Mouse (Mus musculus) intestine, postnatal 0 days (tissue): ENCODE measurements around the gene Zdbf2. TPM values are rescaled to one million over a fixed set of nuclear protein-coding genes. Genes with fewer than 3 reads are reported as not detected.
A peak's percentile ranks its signal among the peaks of the same experiment; 100 is the strongest.

ENCODE experiments used
- ATAC-seq: fragments of 200-750 bp; cut with Nextera tagmentation; 2 replicates; pipeline ENCODE4 v1.8.0; 2017; ENCODE audit warnings: mild to moderate bottlenecking, moderate TSS enrichment, moderate library complexity
- H3K27ac ChIP-seq: fragments of 300-500 bp; sonication (generic); 2 replicates; pipeline ENCODE4 v1.5.1; 2014; ENCODE audit warnings: mild to moderate bottlenecking, low read depth, low read length, moderate library complexity
- H3K27me3 ChIP-seq: fragments of 300-500 bp; sonication (generic); replicated peaks from 2 replicates; pipeline ENCODE4 v1.6.1; 2014; ENCODE audit warnings: low read length, mixed read lengths; ENCODE audit not compliant: control insufficient read depth, insufficient read depth
- H3K36me3 ChIP-seq: fragments of 300-500 bp; sonication (generic); 2 replicates; pipeline ENCODE4 v1.6.1; 2014; ENCODE audit warnings: mild to moderate bottlenecking, moderate library complexity; ENCODE audit not compliant: control insufficient read depth, insufficient read depth
- H3K4me1 ChIP-seq: fragments of 300-500 bp; sonication (generic); replicated peaks from 2 replicates; pipeline ENCODE4 v1.6.1; 2014; ENCODE audit warnings: antibody characterized with exemption, low read length, mixed read lengths; ENCODE audit not compliant: control insufficient read depth, insufficient read depth
- H3K4me2 ChIP-seq: fragments of 300-500 bp; sonication (generic); replicated peaks from 2 replicates; pipeline ENCODE4 v1.6.1; 2014; ENCODE audit warnings: low read depth, mild to moderate bottlenecking, moderate library complexity
- H3K4me3 ChIP-seq: fragments of 300-500 bp; sonication (generic); 2 replicates; pipeline ENCODE4 v1.5.1; 2014; ENCODE audit warnings: low read depth, low read length
- H3K9ac ChIP-seq: fragments of 300-500 bp; sonication (generic); 2 replicates; pipeline ENCODE4 v1.6.1; 2014; ENCODE audit warnings: mild to moderate bottlenecking, low read depth, low read length
- H3K9me3 ChIP-seq: fragments of 300-500 bp; sonication (generic); 2 replicates; pipeline ENCODE4 v1.6.1; 2016; ENCODE audit warnings: mixed run types; ENCODE audit not compliant: control insufficient read depth
- CTCF ChIP-seq: sonication (generic); IDR thresholded peaks from 2 replicates; pipeline ENCODE4 v1.5.1; 2016; ENCODE audit warnings: low read depth, mild to moderate bottlenecking, control low read depth, antibody characterized with exemption, moderate library complexity
- WGBS: fragments of 180-500 bp; shearing (Covaris S2); extraction: QIAGEN DNeasy Blood & Tissue Kit; methylation state at CpG from one replicate; pipeline ENCODE4 v1.1.7; 2014; 5-methylcytosine and 5-hydroxymethylcytosine counted together
- polyA plus RNA-seq: library from polyadenylated mRNA; unstranded; fragments of >200 nt; fragmentation: Nextera tagmentation; extraction: Ambion mirVana; gene quantifications from 2 replicates; pipeline ENCODE4 v1.2.1, GENCODE M21; 2015

Gene Zdbf2
- polyA plus RNA-seq, 1 experiment from 2014 or later = 1.9 TPM

DNA sequence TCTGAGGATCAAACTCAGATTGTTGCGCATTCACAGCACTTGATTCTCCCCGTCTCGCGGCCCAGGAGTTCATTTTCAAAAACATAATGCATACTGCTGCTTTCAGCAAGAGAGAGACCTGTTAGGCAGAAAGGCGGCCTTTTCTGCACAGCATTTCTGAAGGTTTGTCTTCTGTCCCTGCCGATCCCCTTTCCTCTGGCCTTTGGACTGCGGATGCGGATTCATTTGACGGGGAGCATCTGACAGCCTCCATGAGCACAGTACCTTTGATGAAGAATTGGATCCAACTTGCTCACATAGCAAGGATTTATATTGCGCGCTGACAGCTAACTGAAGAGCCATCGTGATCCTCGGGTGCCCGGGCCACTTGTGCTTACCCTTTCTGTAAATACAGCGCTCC, 6.3 kb upstream of the Zdbf2 start:
- Histone ChIP-seq H3K27me3 (peaks cover 77% of the 10 kb centered on the region), H3K9ac (no peak overlapping the region)
- 42% methylated on average over 15 of the region's 15 CpGs for WGBS

DNA sequence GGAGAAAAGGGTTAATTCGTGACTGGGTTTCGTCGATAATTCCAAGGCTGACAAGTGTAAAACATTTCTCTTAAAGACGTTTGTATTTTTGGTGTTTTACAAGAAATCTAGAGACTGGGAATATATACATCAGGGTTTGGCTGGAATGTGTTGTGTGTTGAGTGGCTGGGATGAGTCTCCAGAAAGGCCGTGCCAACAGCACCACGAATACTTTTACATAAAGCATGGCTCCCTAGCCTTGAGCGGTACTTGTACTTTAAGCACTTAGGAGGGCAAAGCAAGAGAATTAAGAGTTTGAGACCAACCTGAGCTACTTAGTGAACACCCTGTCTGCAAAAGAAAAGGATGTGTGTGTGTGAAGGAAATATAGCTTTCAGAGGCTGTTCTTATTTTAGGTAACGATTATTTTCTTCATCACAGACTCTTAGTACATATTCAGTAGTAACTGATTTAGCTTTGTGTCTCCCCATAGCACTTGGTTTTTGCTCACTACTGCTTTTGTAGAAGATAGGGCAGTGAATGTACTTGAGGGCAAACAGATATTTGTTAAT, 865 bp upstream of the Zdbf2 start:
- Histone ChIP-seq H3K36me3 (no peaks in the 10 kb centered on the region), H3K27ac (no peak overlapping the region), H3K4me2 (no peak overlapping the region), H3K9ac (no peak overlapping the region), H3K27me3 (peaks cover 70% of the 10 kb centered on the region), H3K4me3 (no peak overlapping the region), H3K9me3 (no peaks in the 10 kb centered on the region), H3K4me1 (no peaks in the 10 kb centered on the region)
- ATAC-seq = no peak
- WGBS = 27% methylated on average over 8 of the region's 8 CpGs
- no peak for TF ChIP-seq CTCF

More for the DNA sequence above, 6.3 kb upstream of the Zdbf2 start:
- Histone ChIP-seq H3K9me3 (no peaks in the 10 kb centered on the region), H3K27ac (no peak overlapping the region), H3K4me1 (no peaks in the 10 kb centered on the region), H3K4me3 (no peak overlapping the region), H3K36me3 (no peaks in the 10 kb centered on the region), H3K4me2 (no peak overlapping the region)
- ATAC-seq = no peak
- TF ChIP-seq CTCF = no peak

DNA sequence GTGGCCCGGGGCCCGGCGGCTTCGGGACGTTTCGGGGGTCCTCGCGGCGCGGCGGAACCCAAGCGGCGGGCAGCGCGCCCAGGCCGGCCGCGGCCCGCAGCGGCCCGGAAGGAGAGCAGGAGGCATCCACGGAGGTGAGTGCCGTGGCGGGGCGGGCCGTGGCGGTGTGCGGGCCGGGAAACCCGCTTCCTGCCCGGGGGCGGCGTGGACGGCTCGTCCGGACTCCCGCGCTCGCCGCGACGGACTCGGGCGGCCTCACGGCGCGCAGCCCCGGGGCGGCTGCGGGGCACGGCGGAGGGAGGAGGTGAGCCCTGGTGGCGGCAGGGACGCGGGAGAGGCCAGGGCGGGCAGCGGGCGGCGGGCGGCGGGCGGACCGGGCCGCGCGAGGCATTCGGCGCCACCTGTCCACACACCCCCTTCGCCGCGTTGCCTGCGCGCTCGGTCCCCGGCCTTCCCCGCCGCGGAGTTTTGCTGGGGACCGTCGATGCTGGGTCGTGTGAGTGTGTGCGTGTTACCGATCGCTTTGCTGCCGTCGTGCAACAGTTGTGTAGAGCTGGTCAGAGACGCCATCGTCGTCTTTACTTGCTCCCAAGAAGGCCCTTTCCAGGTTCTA, 380 bp downstream of the Zdbf2 start:
- ATAC-seq = no peak
- WGBS = 1% methylated on average over 57 of the region's 89 CpGs
- Histone ChIP-seq H3K4me1 (no peaks in the 10 kb centered on the region), H3K9me3 (no peaks in the 10 kb centered on the region), H3K9ac (peak overlapping the region; percentile 31; the same call in 1 of the 2 replicates), H3K27me3 (peaks cover 79% of the 10 kb centered on the region), H3K4me2 (peak overlapping the region; percentile 74), H3K27ac (no peak overlapping the region), H3K36me3 (no peaks in the 10 kb centered on the region), H3K4me3 (peak overlapping the region; percentile 55)
- TF ChIP-seq CTCF = no peak

GRCm38 (mm10) chr1:63274046-63274730, 1.1 kb downstream of the Zdbf2 start:
- no peak for ATAC-seq
- 16% methylated on average over 19 of the region's 19 CpGs for WGBS
- Histone ChIP-seq H3K4me1 (no peaks in the 10 kb centered on the region), H3K4me3 (peak overlapping the region; percentile 55), H3K4me2 (peak overlapping the region; percentile 74), H3K9me3 (no peaks in the 10 kb centered on the region), H3K36me3 (no peaks in the 10 kb centered on the region), H3K9ac (no peak overlapping the region), H3K27ac (no peak overlapping the region), H3K27me3 (peaks cover 74% of the 10 kb centered on the region)
- TF ChIP-seq CTCF = no peak

DNA sequence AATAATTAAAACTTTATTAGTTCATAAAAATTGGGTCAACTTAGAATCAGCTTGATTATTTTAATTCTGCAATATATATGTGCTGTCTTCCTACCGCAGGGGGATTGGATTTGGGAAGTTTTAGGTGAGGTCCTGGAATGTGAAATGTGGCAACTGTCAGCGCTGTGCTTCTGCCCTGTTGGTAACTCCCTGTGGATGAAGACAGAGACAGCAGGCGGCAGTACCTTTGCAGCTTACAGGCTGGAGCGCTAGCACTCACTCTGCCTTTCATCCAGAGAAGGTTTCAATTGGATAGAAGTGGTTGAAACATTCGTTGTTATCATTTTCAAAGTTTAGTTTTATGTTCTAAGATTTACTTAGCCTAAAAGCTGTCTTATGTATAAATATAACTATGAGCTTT, 5.0 kb downstream of the Zdbf2 start:
- Histone ChIP-seq H3K4me2 (no peak overlapping the region), H3K4me3 (no peak overlapping the region), H3K9ac (no peak overlapping the region), H3K9me3 (no peaks in the 10 kb centered on the region), H3K27ac (no peak overlapping the region), H3K36me3 (no peaks in the 10 kb centered on the region), H3K27me3 (peaks cover 42% of the 10 kb centered on the region), H3K4me1 (no peaks in the 10 kb centered on the region)
- ATAC-seq = no peak
- peak; percentile 11; the same call in 1 of the 2 replicates for TF ChIP-seq CTCF
- WGBS = 46% methylated on average over 5 of the region's 5 CpGs

GRCm38 (mm10) chr1:63293965-63294364, 20.9 kb downstream of the Zdbf2 start:
- WGBS = 61% methylated on average over 7 of the region's 7 CpGs
- Histone ChIP-seq H3K27me3 (no peaks in the 10 kb centered on the region), H3K4me2 (no peak overlapping the region), H3K27ac (no peak overlapping the region), H3K4me3 (no peak overlapping the region), H3K4me1 (no peaks in the 10 kb centered on the region), H3K36me3 (no peaks in the 10 kb centered on the region), H3K9ac (no peak overlapping the region), H3K9me3 (no peaks in the 10 kb centered on the region)
- no peak for ATAC-seq
- no peak for TF ChIP-seq CTCF
